Mouse (Mus musculus) induced T-regulatory cell, adult 2 months (primary cell): ENCODE measurements at regions not wholly inside any gene's neighbourhood (a gene's known extent, or its start where the extent isn't known, plus 50 kb on each side); places are given as distances from the start of the nearest gene placed in this dataset.

Source experiments
- DNase-seq: peaks from one replicate; pipeline ENCODE4 v3.0.0-alpha.2; 2012; ENCODE audit warnings: low read depth

DNA sequence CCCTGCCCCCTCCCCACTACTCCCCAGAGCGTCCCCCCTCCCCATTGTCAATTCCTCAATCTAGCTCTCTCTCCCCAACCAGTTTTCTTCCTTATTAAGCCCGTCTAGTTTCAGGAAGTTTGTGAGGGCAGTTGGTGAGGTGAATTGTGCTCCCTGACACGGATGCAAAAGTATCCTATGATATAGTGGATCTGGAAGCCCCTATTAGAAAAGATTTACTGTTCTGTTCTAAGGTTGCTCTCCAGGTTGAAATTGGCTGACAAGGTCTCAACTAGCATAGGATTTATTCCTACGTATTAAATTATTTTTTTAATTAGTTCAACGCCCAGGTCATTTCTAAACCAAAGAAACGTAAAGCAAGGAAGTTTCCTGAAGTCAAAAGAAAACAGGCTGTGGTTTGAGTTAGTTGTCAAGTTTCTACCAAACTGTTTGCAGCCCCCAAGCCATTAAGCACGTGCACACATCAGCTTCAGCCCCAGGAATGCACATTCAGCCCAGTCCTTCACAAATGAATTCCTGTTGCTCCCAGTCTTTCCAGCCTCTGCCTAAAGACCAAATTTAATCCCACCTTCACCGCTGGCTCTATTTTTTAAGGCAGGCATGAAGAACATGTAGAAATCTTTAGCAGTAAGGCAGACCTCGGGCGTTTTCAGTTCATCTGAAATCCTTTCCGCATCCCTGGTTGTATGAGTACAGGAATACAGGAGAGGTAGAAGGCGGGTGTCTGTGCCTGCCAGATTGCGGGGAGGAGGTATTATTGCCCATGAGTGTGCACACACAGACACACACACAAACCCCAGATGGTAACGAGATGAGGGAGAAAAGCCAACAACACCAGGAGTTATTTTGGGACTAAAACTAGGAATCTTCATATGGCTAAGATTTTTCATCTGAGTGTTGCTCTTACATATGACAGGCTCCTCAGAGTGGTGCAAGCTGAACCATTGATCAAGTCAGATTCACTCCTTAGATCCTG, 375.5 kb downstream of the Nuf2 start:
- DNase-seq = no peak

DNA sequence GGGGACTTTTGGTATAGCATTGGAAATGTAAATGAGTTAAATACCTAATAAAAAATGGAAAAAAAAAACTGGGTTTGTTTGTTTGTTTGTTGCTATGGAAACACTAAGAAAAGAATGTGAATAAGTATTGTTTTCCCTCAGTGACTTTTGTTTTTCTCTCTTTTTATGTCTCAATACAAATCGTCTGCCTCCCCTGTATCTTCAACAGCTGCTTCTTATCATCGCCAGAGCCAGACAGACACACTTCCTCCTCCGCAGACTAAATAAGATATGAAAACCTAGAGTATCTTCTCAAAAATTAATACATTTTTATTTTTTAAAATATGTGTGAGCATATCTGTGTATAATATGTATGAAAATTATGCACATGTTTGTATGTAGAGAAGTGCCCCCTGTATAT, 389.0 kb downstream of the Nuf2 start:
- DNase-seq = no peak

DNA sequence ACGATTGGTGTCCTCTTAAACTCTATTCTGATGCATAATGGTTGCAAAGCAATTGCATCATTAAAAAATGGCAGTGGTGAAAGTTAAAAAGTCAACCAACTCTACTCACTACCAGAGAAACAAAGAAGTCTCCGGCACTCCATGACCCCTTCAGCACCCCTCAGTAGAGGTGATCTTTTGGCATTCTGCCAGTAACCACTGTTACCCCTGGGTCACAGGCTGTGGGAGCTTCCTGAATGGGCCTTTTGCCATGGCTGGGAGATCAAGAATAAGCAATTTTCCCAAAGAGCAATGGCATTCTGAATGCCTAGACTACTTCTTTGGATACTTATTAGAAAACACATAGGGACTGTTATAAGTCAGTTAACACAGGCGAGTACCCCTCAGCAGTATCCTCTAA, 391.2 kb downstream of the Nuf2 start:
- no peak for DNase-seq

DNA sequence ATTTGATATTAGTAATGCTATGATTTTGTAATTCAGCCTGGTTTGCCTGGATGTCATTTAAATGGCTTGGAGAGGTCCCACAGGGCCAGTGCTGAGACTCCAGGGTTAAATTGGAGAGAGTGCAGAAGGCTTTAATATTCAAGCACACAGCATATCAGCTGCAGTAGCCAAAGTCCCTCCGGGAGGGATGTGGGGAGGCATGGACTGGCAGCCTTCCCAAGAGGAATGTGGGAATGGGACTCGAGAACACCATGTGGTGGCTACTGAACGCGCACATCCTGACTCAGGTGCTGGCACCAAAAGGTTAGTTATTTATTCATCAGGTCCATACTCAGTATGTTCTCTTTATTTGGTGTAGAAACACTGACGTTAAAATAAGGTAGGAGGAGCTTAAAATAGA, 391.8 kb downstream of the Nuf2 start:
- DNase-seq = no peak

DNA sequence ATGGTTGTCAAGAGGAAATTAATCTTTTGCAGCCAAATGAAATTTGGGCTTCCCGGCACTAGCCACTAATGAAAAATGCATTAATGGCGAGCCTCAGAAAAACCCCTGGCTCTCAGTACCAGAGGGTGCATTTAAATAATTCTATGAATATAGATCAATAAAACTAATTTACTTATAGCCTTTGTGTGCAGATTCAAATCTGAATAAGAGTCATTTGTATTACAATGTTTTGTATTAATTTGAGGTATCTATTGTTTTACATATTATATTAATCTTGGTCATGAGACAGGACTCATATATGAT, 392.1 kb downstream of the Nuf2 start:
- no peak for DNase-seq

DNA sequence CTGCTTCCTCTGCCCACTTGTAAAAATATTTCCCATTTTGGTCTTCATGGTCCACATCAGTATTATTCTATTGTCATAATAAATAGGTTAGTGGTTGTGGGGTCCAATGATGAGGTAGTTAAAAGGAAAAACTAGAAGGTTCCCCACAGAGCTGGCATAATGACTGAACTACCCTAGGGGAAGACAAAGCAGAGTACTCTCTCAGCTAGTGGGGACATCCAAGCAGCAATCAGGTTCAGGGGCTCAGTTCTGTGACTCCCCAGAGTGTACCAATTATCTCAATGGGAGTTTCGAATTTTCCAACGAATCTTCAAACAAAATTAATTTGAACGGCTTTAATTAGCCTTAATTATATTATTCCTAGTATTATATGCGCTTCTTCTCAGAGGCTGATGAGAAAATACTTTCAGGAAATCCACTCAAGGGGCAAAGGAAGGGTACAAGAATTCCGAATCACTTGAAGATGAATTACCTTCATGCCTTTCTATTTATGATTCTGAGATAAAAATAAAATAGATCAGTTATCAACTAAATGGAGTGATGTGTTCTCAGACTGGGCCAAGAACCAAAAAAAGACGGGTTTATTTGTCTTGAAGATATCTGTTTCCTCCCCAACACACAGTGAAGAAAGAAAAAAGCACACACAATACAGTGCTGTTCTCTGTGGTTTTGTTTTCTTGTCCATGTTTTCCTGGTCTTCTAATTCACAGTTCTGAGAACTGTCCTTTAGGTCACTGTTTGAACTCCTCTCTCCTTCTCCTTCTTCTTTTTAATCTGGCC, 392.7 kb downstream of the Nuf2 start:
- no peak for DNase-seq

DNA sequence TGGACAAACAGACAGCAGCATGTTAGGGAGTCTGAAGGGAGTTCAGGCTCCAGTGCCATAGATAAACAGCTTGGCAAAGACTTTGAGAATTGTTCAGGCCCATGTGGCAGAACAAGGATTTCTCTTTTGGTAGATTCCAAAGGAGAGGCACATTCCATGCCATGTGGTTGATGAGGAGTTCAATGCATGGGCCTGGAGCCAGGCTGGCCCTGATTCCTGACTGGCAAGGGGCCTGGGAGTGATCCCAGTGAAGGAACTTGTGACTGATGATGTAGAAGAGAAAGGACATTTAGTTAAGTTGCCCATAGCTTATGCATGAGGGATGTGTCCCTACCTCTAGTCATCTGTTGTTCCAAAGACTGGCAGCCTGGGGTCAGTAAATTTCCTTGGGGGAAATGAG, 395.7 kb downstream of the Nuf2 start:
- DNase-seq = no peak

DNA sequence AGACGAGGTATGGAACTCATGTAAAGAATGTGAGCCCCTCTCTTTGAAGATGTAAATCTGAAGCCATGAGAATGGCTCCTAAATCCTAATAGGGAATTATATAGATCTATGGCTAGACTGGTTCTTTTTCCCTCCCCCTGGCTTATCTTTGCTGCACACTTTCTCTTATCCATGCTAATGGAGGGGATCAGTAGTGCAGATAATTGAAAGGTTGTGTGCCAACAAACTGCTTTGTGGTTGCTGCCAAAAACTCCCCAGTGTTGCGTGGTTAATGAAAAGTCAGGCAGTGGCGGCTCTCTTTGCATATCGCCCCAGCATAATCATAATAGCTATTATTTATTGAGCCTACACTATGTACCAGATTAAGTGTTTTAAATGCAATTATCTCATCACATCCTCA, 427.6 kb downstream of the Nuf2 start:
- DNase-seq = no peak

DNA sequence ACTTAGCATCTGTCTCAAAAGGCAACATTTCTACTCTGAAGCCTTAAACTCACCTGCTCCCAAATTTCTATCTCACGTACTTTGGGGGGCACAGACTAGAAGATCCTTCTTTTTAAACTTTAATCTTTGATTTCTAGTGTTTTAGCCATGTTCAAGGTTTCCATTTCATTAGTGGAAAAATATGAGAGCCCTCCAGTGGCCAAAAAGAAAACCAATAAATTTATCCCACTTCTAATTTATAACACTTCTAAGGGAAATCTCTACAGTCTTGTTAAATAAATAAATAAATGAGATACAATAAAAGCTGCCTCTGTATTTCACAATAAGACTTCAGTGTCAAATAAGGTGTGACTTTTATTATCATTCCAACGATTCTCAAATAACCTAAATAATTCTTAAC, 428.2 kb downstream of the Nuf2 start:
- no peak for DNase-seq

DNA sequence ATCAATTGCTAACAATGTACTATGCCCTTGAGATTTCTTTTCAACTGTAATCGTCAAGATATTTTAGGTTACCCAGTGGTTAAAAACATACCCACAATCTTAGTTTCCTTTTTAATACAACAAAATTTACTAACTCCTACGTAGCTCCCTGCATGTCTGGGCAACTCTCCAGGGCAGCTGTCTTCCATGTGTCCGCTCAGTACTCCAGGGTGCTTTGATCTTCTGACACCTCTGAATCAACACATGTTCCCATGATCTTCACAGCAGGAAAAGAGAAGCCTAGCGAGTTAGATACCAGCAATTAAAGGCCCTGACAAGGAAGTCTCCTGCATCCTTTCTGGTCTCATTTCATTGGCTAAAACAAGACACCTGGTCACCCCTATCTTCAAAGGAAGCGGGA, 432.0 kb downstream of the Nuf2 start:
- DNase-seq = no peak

DNA sequence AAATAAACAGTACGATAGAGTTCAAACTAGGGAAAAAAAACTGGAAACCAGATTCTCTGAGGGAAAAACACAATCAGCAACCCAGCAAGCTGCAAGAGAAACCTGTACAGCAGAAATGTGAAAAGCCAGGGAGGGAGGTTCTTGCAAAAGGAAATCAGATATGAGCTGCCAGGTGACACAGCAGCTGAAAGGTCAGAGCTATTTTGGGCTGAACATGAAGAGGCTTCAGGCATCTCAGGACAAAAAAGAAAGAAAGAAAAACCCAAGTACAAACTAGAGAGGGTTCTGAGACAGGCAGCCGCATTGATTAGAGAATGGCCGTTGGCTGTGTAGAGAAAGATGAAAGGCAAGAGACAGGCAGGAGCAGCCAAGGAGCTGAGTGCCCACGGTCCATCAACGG, 434.5 kb downstream of the Nuf2 start:
- DNase-seq = no peak

DNA sequence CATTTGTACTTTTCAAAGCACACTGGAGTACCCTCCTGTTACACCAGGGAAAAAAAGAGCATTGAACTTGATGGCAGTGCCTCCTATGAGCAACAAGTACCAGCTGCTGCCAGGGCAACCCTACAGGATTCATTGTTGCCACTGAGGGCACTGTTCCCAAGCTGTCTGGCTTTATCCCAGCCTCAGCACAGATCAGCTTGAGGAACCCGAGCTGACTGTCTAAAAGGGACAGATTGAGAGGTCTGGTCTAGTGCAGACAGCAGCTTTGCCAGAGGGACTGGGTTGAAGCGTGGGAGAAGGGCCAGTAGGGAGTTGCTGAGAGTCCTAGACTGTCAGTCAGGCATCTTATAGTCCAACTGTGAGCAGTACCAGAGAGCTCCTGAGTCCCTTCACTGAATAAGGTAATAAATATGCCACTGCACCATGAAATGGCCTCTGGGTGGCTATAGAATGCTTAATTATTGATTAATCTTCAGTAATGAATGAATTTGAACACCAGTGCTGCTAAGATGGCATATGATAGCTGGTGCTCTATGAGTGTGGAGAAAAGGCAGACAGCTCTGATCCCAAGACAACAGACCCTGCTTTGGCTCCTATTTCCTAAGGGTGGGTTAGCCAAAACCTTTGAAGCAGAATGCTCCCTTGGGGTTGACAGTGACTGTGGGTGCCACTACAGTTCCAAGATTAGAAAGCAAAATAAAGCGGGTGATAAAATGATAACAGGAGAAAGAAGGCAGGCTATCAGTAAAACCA, 437.5 kb downstream of the Nuf2 start:
- no peak for DNase-seq

DNA sequence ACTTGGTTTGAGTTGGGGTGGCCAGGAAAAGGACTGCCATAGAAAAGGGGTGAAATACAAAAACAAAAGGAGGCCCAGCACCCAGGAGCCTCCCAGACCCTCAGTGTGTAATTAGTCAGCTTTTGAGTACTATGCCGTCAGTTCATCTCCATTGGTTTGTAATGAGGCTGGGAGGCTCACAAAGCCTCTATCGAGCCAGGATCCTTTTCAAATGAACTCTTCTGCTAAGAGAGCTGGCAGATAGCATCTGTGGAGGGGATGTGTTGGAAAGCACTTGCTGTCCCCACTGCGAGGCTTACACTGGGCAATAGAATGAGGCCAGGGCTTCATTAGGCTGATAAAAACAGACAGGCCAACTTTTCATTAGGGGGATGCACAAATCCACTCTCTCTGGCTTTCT, 445.2 kb downstream of the Nuf2 start:
- DNase-seq = no peak

DNA sequence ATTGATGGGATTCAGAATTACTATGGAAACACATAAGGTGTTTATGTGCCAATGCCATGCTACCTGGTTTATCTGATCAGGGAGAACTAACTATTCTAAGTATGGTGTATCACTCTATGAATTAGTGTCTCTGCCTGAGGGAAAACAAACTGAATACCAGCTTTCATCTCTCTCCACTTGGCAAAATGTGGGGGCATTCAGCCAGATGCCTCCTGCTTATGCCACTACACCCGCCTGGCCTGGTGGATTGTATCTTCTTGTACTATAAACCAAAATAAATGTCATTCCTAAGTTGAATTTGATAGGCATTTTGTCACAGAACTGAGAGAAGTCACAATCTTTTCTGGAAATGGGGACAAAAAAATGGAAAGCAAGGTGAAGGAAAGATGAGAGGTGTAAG, 450.6 kb downstream of the Nuf2 start:
- DNase-seq = no peak

DNA sequence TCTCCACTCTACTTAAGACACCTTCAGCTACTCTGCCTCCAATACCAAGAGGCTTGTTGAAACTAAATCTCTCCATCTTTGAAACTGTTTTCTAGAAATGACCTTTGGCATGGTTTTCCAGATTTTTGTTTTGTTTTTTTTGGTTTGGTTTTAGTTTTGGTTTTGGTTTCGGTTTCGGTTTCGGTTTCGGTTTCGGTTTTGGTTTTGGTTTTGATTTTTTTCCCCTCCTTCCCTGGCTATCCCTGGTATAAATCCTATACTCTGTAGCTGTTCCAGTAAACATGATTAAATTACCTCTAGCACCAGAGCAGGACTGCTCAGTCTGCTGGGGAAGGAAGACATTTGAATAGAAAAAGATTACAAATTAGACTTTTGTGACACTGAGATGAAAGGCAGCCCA, 454.0 kb downstream of the Nuf2 start:
- DNase-seq = peak; percentile 7

DNA sequence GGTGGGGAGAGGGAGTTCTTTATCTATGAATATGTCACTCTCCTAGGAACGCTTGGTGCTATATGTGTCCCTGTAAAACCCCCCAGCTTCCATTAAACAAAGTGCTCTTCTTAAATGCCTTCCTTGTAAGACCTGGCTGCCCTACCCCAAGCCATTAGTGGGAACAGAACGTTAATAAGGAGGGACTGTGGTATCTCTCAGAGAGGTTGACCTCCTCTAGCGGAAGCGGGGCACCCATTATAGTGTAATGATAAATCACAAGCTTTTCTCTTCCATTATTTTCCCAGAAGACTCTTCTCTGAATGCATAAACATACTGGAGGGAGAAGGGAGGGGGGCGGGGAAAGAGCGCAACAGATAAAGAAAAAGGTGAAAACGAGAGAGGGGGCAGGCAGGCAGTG, 455.3 kb downstream of the Nuf2 start:
- DNase-seq = no peak

DNA sequence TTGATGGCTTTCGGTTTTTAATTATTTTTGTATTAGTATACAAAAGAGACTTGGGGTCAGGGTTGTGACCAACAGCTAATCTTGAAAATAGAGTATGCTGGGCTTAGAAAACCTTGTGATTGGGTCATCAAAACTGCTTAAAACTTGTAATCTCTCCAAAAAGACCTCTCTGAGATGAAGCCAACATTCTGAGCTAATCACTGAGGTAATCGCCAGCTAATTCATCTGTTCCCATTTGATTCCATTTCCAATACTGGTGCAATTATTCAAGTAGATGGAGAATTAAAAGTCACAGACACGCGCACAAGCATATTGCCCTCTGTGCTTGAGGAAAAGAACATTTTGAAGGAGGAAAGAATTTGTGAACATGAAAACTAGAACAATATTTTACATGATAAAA, 459.9 kb downstream of the Nuf2 start:
- no peak for DNase-seq

DNA sequence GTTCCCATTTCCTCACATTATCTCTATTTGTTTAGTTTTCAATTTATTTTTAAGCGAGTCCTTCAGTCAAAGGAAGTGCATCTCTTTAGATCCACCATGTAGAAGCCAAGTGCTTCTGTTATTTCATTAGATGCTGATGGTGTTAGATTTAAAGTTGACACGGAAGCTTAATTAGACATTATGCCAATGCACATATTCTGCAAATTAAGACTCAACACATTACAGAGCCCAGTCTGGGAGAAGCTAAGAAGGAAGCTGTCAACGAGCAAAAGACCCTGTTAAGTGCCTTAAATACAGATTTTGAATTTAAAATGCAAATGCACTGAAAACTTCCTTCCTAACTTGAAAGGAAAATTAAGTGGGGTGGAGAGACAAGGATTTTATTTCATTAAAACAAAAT, 461.6 kb downstream of the Nuf2 start:
- DNase-seq = no peak

DNA sequence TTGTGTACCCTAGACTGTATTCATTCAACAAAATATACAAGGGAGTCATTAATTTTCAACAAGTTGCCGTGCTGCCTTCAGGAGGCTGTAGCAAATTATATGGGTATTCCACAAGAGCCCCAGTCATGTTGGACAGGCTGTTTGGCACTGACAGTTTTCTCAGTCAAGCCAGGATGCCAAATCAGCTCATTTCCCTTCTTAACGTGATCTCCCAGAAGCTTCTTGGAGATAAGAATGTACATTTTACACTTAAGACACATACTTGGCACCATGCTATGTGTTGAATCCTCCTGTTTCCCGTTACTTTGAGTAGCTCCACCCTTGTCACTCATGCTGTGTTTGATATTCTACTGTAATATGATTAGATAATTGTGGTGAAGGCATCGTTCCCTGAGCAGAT, 464.5 kb downstream of the Nuf2 start:
- DNase-seq = no peak

DNA sequence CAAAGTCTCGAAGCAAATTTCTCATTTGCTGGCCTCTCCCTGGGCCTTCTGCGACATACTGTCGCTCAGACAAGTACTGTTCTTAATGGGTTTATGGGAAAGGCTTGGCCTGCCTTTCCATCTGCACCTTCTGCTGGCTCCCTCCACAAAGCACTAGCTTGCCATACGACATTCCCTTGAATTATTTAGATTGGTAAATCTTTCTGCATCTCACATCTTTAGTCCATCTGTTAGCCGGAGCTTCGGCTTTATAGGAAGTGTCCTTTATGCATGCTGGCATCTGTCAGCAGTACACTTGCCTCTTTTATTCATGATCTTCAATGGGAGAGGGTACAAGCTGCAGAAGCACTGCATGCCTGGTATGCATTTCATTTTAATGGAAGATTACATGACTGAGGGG, 470.6 kb downstream of the Nuf2 start:
- no peak for DNase-seq

DNA sequence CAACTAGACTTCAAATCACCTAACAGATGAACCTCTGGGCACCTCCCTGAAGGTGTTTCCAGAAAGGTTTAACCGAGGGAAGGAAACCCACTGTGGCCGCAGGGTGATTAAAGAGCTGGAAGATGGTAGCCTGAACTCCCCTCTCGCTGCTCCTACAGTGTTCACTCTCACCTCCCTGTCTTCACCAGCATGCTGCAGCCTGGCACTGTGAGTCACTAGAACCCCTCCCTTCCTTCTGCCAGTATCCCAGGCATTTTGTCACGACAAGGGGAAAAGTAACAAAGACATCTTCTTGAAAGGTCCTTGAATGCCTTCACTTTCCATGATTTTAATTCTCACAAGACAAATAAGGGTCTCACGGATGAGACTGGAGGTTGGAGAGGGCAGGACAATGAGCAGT, 471.1 kb downstream of the Nuf2 start:
- DNase-seq = no peak

DNA sequence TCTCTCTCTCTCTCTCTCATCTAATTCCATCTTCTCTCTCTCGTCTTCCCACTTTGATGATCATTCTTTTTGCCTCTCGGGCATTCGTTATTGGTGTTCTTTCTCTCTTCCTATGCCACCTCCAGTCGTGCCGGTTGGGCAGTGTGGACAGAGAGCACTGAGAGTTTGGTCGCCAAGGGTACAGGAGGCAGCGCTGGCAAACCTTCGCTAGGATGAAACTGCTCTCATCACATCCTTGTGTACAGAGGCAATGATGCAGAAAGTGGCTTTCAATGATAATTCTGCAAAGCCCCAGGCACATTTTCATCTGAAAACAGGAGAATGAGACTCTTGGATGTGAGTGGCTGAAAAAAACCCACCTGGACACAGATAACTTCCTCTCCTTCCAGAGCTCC, 479.4 kb downstream of the Nuf2 start:
- no peak for DNase-seq
